Mouse (Mus musculus): Measurements from ENCODE around the gene Tet2.

DNA sequence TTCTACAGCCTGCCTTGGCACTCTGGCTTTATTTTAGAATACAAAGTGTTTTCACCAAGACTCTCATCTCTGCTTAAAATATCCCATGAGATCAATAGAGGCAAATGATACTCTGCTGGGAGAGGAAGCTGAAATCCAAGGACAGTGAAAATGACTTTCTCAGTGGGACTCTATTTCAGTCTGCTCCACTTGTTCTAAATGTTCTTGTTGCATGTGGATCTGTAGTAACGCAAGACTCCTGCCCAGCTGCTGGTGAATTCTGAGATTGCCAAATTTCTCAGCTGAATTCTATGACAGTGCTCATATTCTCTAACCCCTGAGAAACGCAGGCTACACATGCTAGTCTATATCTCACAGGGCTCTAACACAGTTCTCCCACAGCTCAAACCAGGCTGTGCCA is 35.1 kb downstream of the Tet2 start:
- TF ChIP-seq CTCF (IDR thresholded peaks at IDR 0.05), result no peak
- TF ChIP-seq EP300 (IDR thresholded peaks at IDR 0.05), result no peak

Data from lung, postnatal 0 days (tissue).